Mouse (Mus musculus) liver, adult 2 months (tissue): Measurements from ENCODE around the gene 4933434E20Rik. TPM values are rescaled to one million over a fixed set of nuclear protein-coding genes. Genes with fewer than 3 reads are reported as not detected.

Experiments used
- DNase-seq: peaks from one replicate; pipeline ENCODE4 v3.0.0-alpha.2; 2011; ENCODE audit warnings: low read depth, low spot score; ENCODE audit errors: extremely low read depth
- H3K27ac ChIP-seq: fragments of 200-500 bp; replicated peaks from 2 replicates; pipeline ENCODE4 v1.5.1; 2012; ENCODE audit warnings: low read depth, mild to moderate bottlenecking, control low read depth, inconsistent platforms, low read length; ENCODE audit not compliant: insufficient read depth
- H3K27me3 ChIP-seq: fragments of 200-500 bp; 2 replicates; pipeline ENCODE4 v1.6.1; 2012; ENCODE audit warnings: mild to moderate bottlenecking, moderate library complexity, low read length, inconsistent platforms; ENCODE audit not compliant: control insufficient read depth, insufficient read depth
- H3K36me3 ChIP-seq: fragments of 200-500 bp; 2 replicates; pipeline ENCODE4 v1.6.1; 2012; ENCODE audit warnings: low read length, inconsistent platforms; ENCODE audit not compliant: control insufficient read depth, insufficient read depth
- H3K4me1 ChIP-seq: fragments of 200-500 bp; 2 replicates; pipeline ENCODE4 v1.6.1; 2011; ENCODE audit warnings: low read length; ENCODE audit not compliant: control insufficient read depth, insufficient read depth
- H3K4me3 ChIP-seq: fragments of 200-500 bp; 2 replicates; pipeline ENCODE4 v1.5.1; 2011; ENCODE audit warnings: low read depth, mild to moderate bottlenecking, control low read depth, low read length, moderate library complexity; ENCODE audit not compliant: insufficient read depth
- H3K79me2 ChIP-seq: fragments of 200-500 bp; 2 replicates; pipeline ENCODE4 v1.6.1; 2012; ENCODE audit warnings: inconsistent platforms, mild to moderate bottlenecking, low read length, moderate library complexity; ENCODE audit not compliant: control insufficient read depth, insufficient read depth
- H3K9ac ChIP-seq: fragments of 200-500 bp; 2 replicates; pipeline ENCODE4 v1.6.1; 2012; ENCODE audit warnings: low read depth, mild to moderate bottlenecking, control low read depth, inconsistent platforms, low read length
- CTCF ChIP-seq: fragments of 200-500 bp; IDR thresholded peaks from 2 replicates; pipeline ENCODE4 v1.5.1; 2011; ENCODE audit warnings: low read depth, low read length, control low read depth
- POLR2A ChIP-seq: fragments of 200-500 bp; IDR thresholded peaks from 2 replicates; pipeline ENCODE4 v1.6.1; 2011; ENCODE audit warnings: low read length, control low read depth; ENCODE audit not compliant: insufficient read depth; ENCODE audit errors: extremely low read depth
- WGBS: fragments of 180-500 bp; shearing (Covaris S2); methylation state at CpG from one replicate; pipeline ENCODE4 v1.1.7; 2018; 5-methylcytosine and 5-hydroxymethylcytosine counted together
- polyA plus RNA-seq: library from polyadenylated mRNA; depleted of rRNA; stranded (reverse); fragments of >200 nt; gene quantifications from 2 replicates; pipeline ENCODE4 v1.2.3, GENCODE M21; 2012
- total RNA-seq: library from RNA; depleted of rRNA; stranded (reverse); fragments of >200 nt; gene quantifications from 2 replicates; pipeline ENCODE4 v1.2.3, GENCODE M21; 2014

4933434E20Rik gene
- total and polyA plus RNA-seq, 2 experiments, result 24.2 to 67.9 TPM

- Histone ChIP-seq H3K9ac (no peak overlapping the region), H3K4me1 (no peaks in the 10 kb centered on the region), H3K27me3 (no peaks in the 10 kb centered on the region), H3K4me3 (no peak overlapping the region), H3K27ac (no peak overlapping the region), H3K79me2 (no peaks in the 10 kb centered on the region; the same call in 1 of the 2 replicates), H3K36me3 (peaks cover 73% of the 10 kb centered on the region)
- no peak for DNase-seq
- WGBS, result 87% methylated on average over 1 of the region's 1 CpGs
- no peak for TF ChIP-seq POLR2A
- TF ChIP-seq CTCF, result no peak
Observed at GRCm38 (mm10) chr3:90036263-90036662, 15.2 kb upstream of the 4933434E20Rik start.

- H3K27me3 ChIP-seq, result no peaks in the 10 kb centered on the region
- TF ChIP-seq CTCF (no peak), POLR2A (no peak)
- H3K4me1 ChIP-seq, result peaks cover 10% of the 10 kb centered on the region; the same call in 1 of the 2 replicates
- H3K9ac ChIP-seq, result no peak overlapping the region
- H3K27ac ChIP-seq, result no peak overlapping the region
- peaks cover 22% of the 10 kb centered on the region for H3K36me3 ChIP-seq
- WGBS, result 33% methylated on average over 3 of the region's 3 CpGs
- peaks cover 11% of the 10 kb centered on the region; the same call in 1 of the 2 replicates for H3K79me2 ChIP-seq
- no peak overlapping the region for H3K4me3 ChIP-seq
- DNase-seq, result peak; percentile 65
Observed at GRCm38 (mm10) chr3:90049691-90050090, 1.7 kb upstream of the 4933434E20Rik start.

DNA sequence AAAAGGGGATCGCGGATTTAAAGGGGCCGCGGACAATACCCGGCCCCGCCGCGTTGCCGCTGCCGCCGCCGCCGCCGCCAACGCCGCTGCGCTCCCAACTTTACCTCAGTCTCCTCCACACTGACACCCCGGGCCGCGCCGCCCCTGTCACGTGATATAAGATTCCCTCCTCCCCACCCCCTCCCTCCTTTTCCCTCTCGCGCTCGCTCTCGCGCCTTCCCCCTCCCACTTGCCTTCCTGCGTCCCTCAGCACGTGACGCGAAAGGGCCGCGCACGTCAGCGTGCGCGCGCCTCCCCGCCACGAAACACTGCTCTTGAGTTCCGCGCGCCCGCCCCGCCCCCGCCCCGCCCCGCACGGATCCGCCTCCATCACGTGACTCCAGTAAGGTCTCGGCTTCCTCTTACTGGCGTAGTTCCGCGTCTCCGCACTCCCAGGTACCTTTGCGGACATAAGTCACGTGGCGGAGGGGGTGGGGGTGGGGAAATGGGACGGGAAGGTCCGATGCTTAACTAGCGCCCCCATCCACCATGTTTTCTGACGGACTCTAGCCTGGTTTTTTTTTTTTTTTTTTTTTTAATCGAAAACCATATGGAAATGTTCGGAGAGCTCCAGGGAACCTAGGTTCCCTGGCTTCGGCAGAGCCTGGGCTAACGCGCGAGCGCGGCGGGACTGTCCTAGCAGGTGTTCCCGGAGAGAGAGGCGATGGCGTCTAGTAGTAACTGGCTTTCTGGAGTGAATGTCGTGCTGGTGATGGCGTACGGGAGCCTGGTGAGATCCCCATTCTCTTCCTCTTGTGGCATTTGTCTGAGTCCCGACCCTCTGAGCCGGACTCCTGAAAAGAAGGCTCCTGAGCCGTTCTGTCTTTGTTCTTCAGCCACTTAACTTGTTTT lies 1.2 kb downstream of the 4933434E20Rik start, which contains the start of gene Ubap2l:
TSS of gene Ubap2l (minus strand) at position 278 of the 891 bp plus-strand sequence.
- H3K27me3 ChIP-seq, result no peaks in the 10 kb centered on the region
- WGBS, result under 1% methylated on average over 80 of the region's 81 CpGs
- H3K27ac ChIP-seq, result peak within 1 kb of the TSS; percentile 87
- peaks cover 15% of the 10 kb centered on the region for H3K79me2 ChIP-seq
- peaks cover 12% of the 10 kb centered on the region; the same call in 1 of the 2 replicates for H3K4me1 ChIP-seq
- H3K4me3 ChIP-seq, result peak within 1 kb of the TSS; percentile 99
- peaks cover 21% of the 10 kb centered on the region for H3K36me3 ChIP-seq
- peak within 1 kb of the TSS; percentile 96 for H3K9ac ChIP-seq
- no peak for TF ChIP-seq CTCF
- peak; percentile 79 for TF ChIP-seq POLR2A
- peak; percentile 92 for DNase-seq

GRCm38 (mm10) chr3:90061549-90061948 lies 10.1 kb downstream of the 4933434E20Rik start:
- H3K4me3 ChIP-seq, result no peak overlapping the region
- no peaks in the 10 kb centered on the region for H3K79me2 ChIP-seq
- no peak for TF ChIP-seq POLR2A
- DNase-seq, result no peak
- no peak overlapping the region for H3K27ac ChIP-seq
- no peak overlapping the region for H3K9ac ChIP-seq
- WGBS, result 92% methylated on average over 6 of the region's 6 CpGs
- no peaks in the 10 kb centered on the region for H3K27me3 ChIP-seq
- H3K36me3 ChIP-seq, result peaks cover 53% of the 10 kb centered on the region
- H3K4me1 ChIP-seq, result no peaks in the 10 kb centered on the region

GRCm38 (mm10) chr3:90062539-90062938 lies 11.1 kb downstream of the 4933434E20Rik start:
- TF ChIP-seq POLR2A (no peak), CTCF (no peak)
- Histone ChIP-seq H3K36me3 (peaks cover 44% of the 10 kb centered on the region), H3K79me2 (no peaks in the 10 kb centered on the region), H3K4me3 (no peak overlapping the region), H3K27me3 (no peaks in the 10 kb centered on the region), H3K9ac (no peak overlapping the region), H3K27ac (no peak overlapping the region), H3K4me1 (no peaks in the 10 kb centered on the region)
- no peak for DNase-seq
- 54% methylated on average over 2 of the region's 2 CpGs for WGBS

- Histone ChIP-seq H3K36me3 (peaks cover 33% of the 10 kb centered on the region), H3K4me3 (no peak overlapping the region), H3K79me2 (no peaks in the 10 kb centered on the region), H3K27ac (no peak overlapping the region), H3K27me3 (no peaks in the 10 kb centered on the region), H3K4me1 (no peaks in the 10 kb centered on the region), H3K9ac (no peak overlapping the region)
- WGBS, result 83% methylated on average over 3 of the region's 3 CpGs
- TF ChIP-seq CTCF, result no peak
- no peak for TF ChIP-seq POLR2A
- no peak for DNase-seq
Observed at GRCm38 (mm10) chr3:90064383-90064782, 12.9 kb downstream of the 4933434E20Rik start.
